Mouse (Mus musculus) lung, adult 2 months (tissue): ENCODE results near the gene Ano4.

Experiments used
- CTCF ChIP-seq: fragments of 200-500 bp; IDR thresholded peaks from 2 replicates; pipeline ENCODE4 v1.5.1; 2011; ENCODE audit warnings: mild to moderate bottlenecking, low read length, control low read depth; ENCODE audit not compliant: insufficient read depth
- POLR2A ChIP-seq: fragments of 200-500 bp; IDR thresholded peaks from 2 replicates; pipeline ENCODE4 v1.6.1; 2011; ENCODE audit warnings: low read depth, mild to moderate bottlenecking, control low read depth, low read length, borderline replicate concordance; ENCODE audit errors: extremely low read depth

DNA sequence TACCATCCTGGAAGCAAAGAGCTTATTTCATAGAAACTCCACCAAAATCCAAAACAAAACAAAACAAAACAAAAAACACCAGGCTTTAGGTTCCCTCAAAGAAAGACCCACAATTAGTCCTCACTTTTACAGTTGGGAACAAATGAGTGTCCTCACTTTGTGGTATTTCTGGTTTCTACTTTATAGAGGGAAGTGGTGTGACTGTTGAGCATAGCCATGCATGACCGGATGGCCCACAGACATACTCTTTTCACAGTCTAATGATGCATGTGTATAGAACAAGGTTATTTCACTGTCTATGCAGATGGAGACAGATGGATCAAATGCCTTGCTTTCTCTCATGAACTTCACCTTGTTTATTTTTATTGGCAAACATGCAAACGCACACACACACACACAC is 10.1 kb upstream of the Ano4 start:
- no peak for TF ChIP-seq CTCF
- TF ChIP-seq POLR2A: no peak
